Mouse (Mus musculus): Measurements from ENCODE around the gene Kcnab2. TPM values are rescaled to one million over a fixed set of nuclear protein-coding genes. Genes with fewer than 3 reads are reported as not detected.

The Kcnab2 gene
- total and polyA plus RNA-seq, 3 experiments, result 82.9 to 118 TPM; not detected in 1

DNA sequence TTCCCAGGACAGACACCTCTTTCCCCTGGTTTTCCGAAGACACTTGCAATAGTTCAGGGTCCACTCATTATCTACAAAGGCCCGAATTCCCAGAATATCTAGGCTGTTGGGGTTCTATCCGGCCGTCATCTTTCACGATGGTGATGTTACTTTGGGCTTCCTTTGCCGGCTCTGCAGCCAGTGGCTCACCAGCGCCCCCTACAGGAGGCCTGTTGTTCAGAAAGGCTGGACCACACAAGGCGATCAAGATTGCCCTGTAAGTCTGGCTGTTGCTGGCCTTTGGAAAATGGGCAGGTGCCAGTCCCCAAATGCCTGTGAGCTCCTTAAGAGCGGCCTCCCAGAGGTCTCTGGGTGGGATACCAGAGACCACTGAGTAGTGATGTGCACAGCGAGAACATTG is 42.4 kb downstream of the Kcnab2 start:
- H3K4me1 ChIP-seq (ENCODE audit: control insufficient read depth in 1 of 2, insufficient read depth in 2 of 2, low read length in 2 of 2), result no peaks in the 10 kb centered on the region
- no peak overlapping the region for H3K4me3 ChIP-seq (ENCODE audit: control insufficient read depth in 1 of 2, insufficient read depth in 1 of 2, low read depth in 2 of 2, low read length in 2 of 2)
- no peaks in the 10 kb centered on the region for H3K27me3 ChIP-seq (ENCODE audit: control insufficient read depth in 1 of 2, insufficient read depth in 2 of 2, low read length in 2 of 2)
- peaks cover 0 to 3% of the 10 kb centered on the region in 2 experiments; a peak in 2 of 4 replicates for H3K36me3 ChIP-seq (ENCODE audit: control insufficient read depth in 1 of 2, insufficient read depth in 2 of 2, low read length in 2 of 2)
- no peak overlapping the region for H3K27ac ChIP-seq (ENCODE audit: control insufficient read depth, low read depth, low read length)
- H3K9me3 ChIP-seq (replicated peaks; ENCODE audit: insufficient read depth, low read length), result no peaks in the 10 kb centered on the region
- H3K79me2 ChIP-seq (ENCODE audit: control insufficient read depth, insufficient read depth, low read length, poor library complexity), result no peaks in the 10 kb centered on the region
- TF ChIP-seq MAFK (IDR thresholded peaks at IDR 0.05; ENCODE audit: borderline replicate concordance, low read depth, low read length), result no peak
- TF ChIP-seq POLR2AphosphoS5 (IDR thresholded peaks at IDR 0.05; ENCODE audit: borderline replicate concordance, low read depth, low read length), result no peak
- no peak for TF ChIP-seq UBTF (IDR thresholded peaks at IDR 0.05; ENCODE audit: borderline replicate concordance, insufficient read depth, low read depth, low read length)
- TF ChIP-seq RAD21 (IDR thresholded peaks at IDR 0.05; ENCODE audit: low read depth, low read length), result peak; percentile 22
- no peak for TF ChIP-seq SIN3A (IDR thresholded peaks at IDR 0.05; ENCODE audit: low read length)
- no peak for TF ChIP-seq ZNF384 (IDR thresholded peaks at IDR 0.05; ENCODE audit: low read depth, low read length)
- TF ChIP-seq CTCF (IDR thresholded peaks at IDR 0.05 in 2 of 3, conservative IDR thresholded peaks at IDR 0.05 in 1 of 3; ENCODE audit: control insufficient read depth in 1 of 3, insufficient read depth in 1 of 3, low read depth in 2 of 3, low read length in 3 of 3, poor library complexity in 1 of 3, severe bottlenecking in 1 of 3), result peak; percentile 77 to 94 (median 81)
- 0 out of 2 replicates have a peak, but pooled peaks have one; percentile 8 for TF ChIP-seq SMC3 (IDR thresholded peaks at IDR 0.05; ENCODE audit: low read depth, low read length)
- DNase-seq (ENCODE audit: low read depth, low spot score), result peak; percentile 64
- H3K9ac ChIP-seq (ENCODE audit: control insufficient read depth, low read depth, low read length, poor library complexity, severe bottlenecking), result no peak overlapping the region

DNA sequence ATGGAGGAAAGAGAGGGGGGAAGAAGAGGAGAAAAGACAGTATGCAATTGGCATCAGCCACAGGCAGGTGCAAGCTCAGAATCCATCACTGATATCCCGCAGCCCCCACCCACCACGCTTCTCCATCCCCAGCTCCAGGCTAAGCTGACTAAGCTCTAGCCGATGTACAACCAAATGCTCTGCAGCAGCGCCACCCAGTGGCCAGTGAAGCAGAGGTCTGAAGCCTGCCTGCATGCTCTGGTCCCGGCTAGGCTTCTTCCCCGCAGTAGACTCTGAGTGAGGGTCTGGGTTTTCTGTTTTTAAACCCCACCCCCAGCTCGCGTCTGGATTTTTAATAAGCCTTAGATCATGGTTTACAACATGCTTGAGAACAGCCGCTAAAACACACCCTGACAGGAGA is 42.8 kb downstream of the Kcnab2 start:
- H3K27ac ChIP-seq (ENCODE audit: control insufficient read depth, low read depth, low read length), result no peak overlapping the region
- peak; percentile 79 for DNase-seq (ENCODE audit: low read depth, low spot score)
- no peaks in the 10 kb centered on the region for H3K27me3 ChIP-seq (ENCODE audit: control insufficient read depth in 1 of 2, insufficient read depth in 2 of 2, low read length in 2 of 2)
- no peak overlapping the region for H3K9ac ChIP-seq (ENCODE audit: control insufficient read depth, low read depth, low read length, poor library complexity, severe bottlenecking)
- TF ChIP-seq UBTF (IDR thresholded peaks at IDR 0.05; ENCODE audit: borderline replicate concordance, insufficient read depth, low read depth, low read length) (no peak), E2F4 (IDR thresholded peaks at IDR 0.05; ENCODE audit: borderline replicate concordance, low read depth, low read length) (no peak), ELF1 (IDR thresholded peaks at IDR 0.05; ENCODE audit: low read depth, low read length) (no peak), RAD21 (IDR thresholded peaks at IDR 0.05; ENCODE audit: low read depth, low read length) (peak; percentile 46), SMC3 (IDR thresholded peaks at IDR 0.05; ENCODE audit: low read depth, low read length) (peak; percentile 48), GABPA (IDR thresholded peaks at IDR 0.05; ENCODE audit: low read depth, low read length) (no peak), ZKSCAN1 (IDR thresholded peaks at IDR 0.05; ENCODE audit: low read depth, low read length) (no peak), ZNF384 (IDR thresholded peaks at IDR 0.05; ENCODE audit: low read depth, low read length) (no peak), MAZ (IDR thresholded peaks at IDR 0.05; ENCODE audit: low read depth, low read length) (no peak), ETS1 (IDR thresholded peaks at IDR 0.05; ENCODE audit: low read depth, low read length) (no peak), EP300 (IDR thresholded peaks at IDR 0.05; ENCODE audit: low read depth in 1 of 2, low read length in 2 of 2) (no peak), USF1 (IDR thresholded peaks at IDR 0.05; ENCODE audit: low read depth, low read length) (no peak), TBP (IDR thresholded peaks at IDR 0.05; ENCODE audit: low read depth, low read length) (no peak), CTCF (IDR thresholded peaks at IDR 0.05 in 2 of 3, conservative IDR thresholded peaks at IDR 0.05 in 1 of 3; ENCODE audit: control insufficient read depth in 1 of 3, insufficient read depth in 1 of 3, low read depth in 2 of 3, low read length in 3 of 3, poor library complexity in 1 of 3, severe bottlenecking in 1 of 3) (peak; percentile 29 to 93 (median 80); a peak in 4 of 6 replicates)
- H3K4me3 ChIP-seq (ENCODE audit: control insufficient read depth in 1 of 2, insufficient read depth in 1 of 2, low read depth in 2 of 2, low read length in 2 of 2), result no peak overlapping the region
- no peaks in the 10 kb centered on the region for H3K4me1 ChIP-seq (ENCODE audit: control insufficient read depth in 1 of 2, insufficient read depth in 2 of 2, low read length in 2 of 2)
- H3K36me3 ChIP-seq (ENCODE audit: control insufficient read depth in 1 of 2, insufficient read depth in 2 of 2, low read length in 2 of 2), result peaks cover 0 to 3% of the 10 kb centered on the region in 2 experiments; a peak in 2 of 4 replicates
- no peaks in the 10 kb centered on the region for H3K79me2 ChIP-seq (ENCODE audit: control insufficient read depth, insufficient read depth, low read length, poor library complexity)
- H3K9me3 ChIP-seq (replicated peaks; ENCODE audit: insufficient read depth, low read length), result no peaks in the 10 kb centered on the region
